Mouse (Mus musculus) megakaryocyte-erythroid progenitor cell, adult 5-6 weeks (primary cell): Measurements from ENCODE around the gene Fcgr2b. TPM values are rescaled to one million over a fixed set of nuclear protein-coding genes. Genes with fewer than 3 reads are reported as not detected.
A peak's percentile ranks its signal among the peaks of the same experiment; 100 is the strongest.
"Not testable (repeated sequence)": the region's sequence is repeated elsewhere in the genome, so short reads cannot be mapped to it uniquely, and the experiment has no call there.

Experiments
- ATAC-seq: replicated peaks from 2 replicates; pipeline ENCODE4 v1.8.0; 2016; ENCODE audit warnings: mild to moderate bottlenecking, inconsistent platforms; ENCODE audit not compliant: severe bottlenecking, poor library complexity, low FRiP score, low TSS enrichment
- total RNA-seq, 2 experiments: library from RNA; stranded (forward) in 1 of 2; stranded (reverse) in 1 of 2; fragments of 200-1000, 215-1000 nt in 1 of 2; fragments of >200 nt in 1 of 2; fragmentation: Nextera tagmentation in 1 of 2; gene quantifications; 2 replicates each; pipeline ENCODE4 v1.2.3; 2014 to 2017

The Fcgr2b gene
- total RNA-seq, 2 experiments from 2014 or later: 6.0 TPM; not detected in 1

GRCm38 (mm10) chr1:170981679-170982078 lies 5.3 kb upstream of the Fcgr2b start:
- ATAC-seq: not testable (repeated sequence)

- no peak for ATAC-seq
These were observed 2.3 kb upstream of the Fcgr2b start for GRCm38 (mm10) chr1:170978601-170979000.

- peak; percentile 31; the same call in 1 of the 2 replicates for ATAC-seq
These were observed 591 bp downstream of the Fcgr2b start for GRCm38 (mm10) chr1:170975751-170976161.

- not testable (repeated sequence) for ATAC-seq
These were observed 997 bp downstream of the Fcgr2b start for GRCm38 (mm10) chr1:170975350-170975749.

- no peak for ATAC-seq
These were observed 1.6 kb downstream of the Fcgr2b start for GRCm38 (mm10) chr1:170974736-170975135.

GRCm38 (mm10) chr1:170974171-170974570 lies 2.2 kb downstream of the Fcgr2b start:
- no peak for ATAC-seq

GRCm38 (mm10) chr1:170972936-170973335 lies 3.4 kb downstream of the Fcgr2b start:
- no peak for ATAC-seq

GRCm38 (mm10) chr1:170972494-170972893 lies 3.9 kb downstream of the Fcgr2b start:
- ATAC-seq: no peak

GRCm38 (mm10) chr1:170968576-170968975 lies 7.8 kb downstream of the Fcgr2b start:
- ATAC-seq: no peak

- no peak for ATAC-seq
These were observed 8.8 kb downstream of the Fcgr2b start for GRCm38 (mm10) chr1:170967581-170967980.

- ATAC-seq: no peak
These were observed 13.3 kb downstream of the Fcgr2b start for GRCm38 (mm10) chr1:170963087-170963486.

- 0 out of 2 replicates have a peak, but pooled peaks have one; percentile 42 for ATAC-seq
These were observed 14.0 kb downstream of the Fcgr2b start for GRCm38 (mm10) chr1:170962301-170962700.

GRCm38 (mm10) chr1:170961101-170961500 lies 15.2 kb downstream of the Fcgr2b start:
- no peak for ATAC-seq

- peak; percentile 64 for ATAC-seq
These were observed 16.6 kb downstream of the Fcgr2b start for GRCm38 (mm10) chr1:170959791-170960190.

- no peak for ATAC-seq
These were observed 18.1 kb downstream of the Fcgr2b start for GRCm38 (mm10) chr1:170958225-170958624.

- ATAC-seq: no peak
These were observed 23.2 kb downstream of the Fcgr2b start for GRCm38 (mm10) chr1:170953192-170953591.

GRCm38 (mm10) chr1:170950772-170951171 lies 25.6 kb downstream of the Fcgr2b start:
- peak; percentile 47 for ATAC-seq

GRCm38 (mm10) chr1:170944908-170945307 lies 31.4 kb downstream of the Fcgr2b start:
- not testable (repeated sequence) for ATAC-seq

GRCm38 (mm10) chr1:170944151-170944550 lies 32.2 kb downstream of the Fcgr2b start:
- not testable (repeated sequence) for ATAC-seq

GRCm38 (mm10) chr1:170939255-170939654 lies 37.1 kb downstream of the Fcgr2b start:
- no peak for ATAC-seq

- no peak for ATAC-seq
These were observed 42.0 kb downstream of the Fcgr2b start for GRCm38 (mm10) chr1:170934383-170934782.

GRCm38 (mm10) chr1:170933940-170934339 lies 42.4 kb downstream of the Fcgr2b start:
- no peak for ATAC-seq
